Mouse (Mus musculus): ENCODE results near the gene Olfr750.

Olfr750 gene

GRCm38 (mm10) chr14:51088166-51088969, 14.1 kb upstream of the Olfr750 start:
- no peak for DNase-seq (ENCODE audit: low read depth, low spot score)

- DNase-seq (ENCODE audit: low read depth, low spot score), result no peak
Observed at GRCm38 (mm10) chr14:51087762-51088161, 13.5 kb upstream of the Olfr750 start.

DNA sequence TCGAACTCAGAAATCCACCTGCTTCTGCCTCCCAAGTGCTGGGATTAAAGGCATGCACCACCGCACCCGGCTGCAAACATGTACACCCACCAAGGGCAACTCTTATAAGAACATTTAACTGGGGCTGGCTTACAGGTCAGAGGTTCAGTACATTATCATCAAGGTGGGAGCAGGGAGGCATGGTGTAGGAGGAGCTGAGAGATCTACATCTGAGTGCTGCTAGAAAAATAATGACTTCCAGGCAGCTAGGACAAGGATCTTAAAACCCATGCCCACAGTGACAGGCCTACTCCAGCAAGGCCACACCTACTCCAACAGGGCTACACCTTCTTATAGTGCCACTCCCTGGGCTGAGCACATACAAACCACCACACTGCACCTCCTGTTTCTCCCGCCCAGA, 11.7 kb upstream of the Olfr750 start:
- DNase-seq (ENCODE audit: low read depth, low spot score), result no peak

DNA sequence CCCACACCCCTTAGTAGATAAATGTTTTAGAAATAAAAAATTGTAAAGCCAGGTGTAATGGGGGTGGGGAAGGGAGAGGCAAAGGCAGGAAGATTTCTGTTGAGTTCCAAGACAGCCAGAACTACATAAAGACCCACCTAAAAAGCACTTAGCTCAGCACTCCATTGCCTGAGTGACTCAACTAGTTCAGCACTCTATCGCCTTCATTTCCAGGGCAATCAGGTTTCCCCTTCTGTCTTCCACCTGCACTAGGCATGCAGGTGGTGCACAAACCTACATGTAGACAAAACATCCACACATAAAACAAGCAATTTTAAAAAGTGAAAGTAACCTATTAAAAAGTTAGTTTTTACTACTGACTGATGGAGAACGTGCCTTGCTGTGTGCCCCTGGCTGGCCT, 10.9 kb upstream of the Olfr750 start:
- no peak for DNase-seq (ENCODE audit: low read depth, low spot score)

GRCm38 (mm10) chr14:51083805-51084204, 9.6 kb upstream of the Olfr750 start:
- no peak for DNase-seq (ENCODE audit: low read depth, low spot score)

GRCm38 (mm10) chr14:51082599-51083581, 8.7 kb upstream of the Olfr750 start:
- DNase-seq (ENCODE audit: low read depth, low spot score), result no peak

GRCm38 (mm10) chr14:51081035-51081434, 6.8 kb upstream of the Olfr750 start:
- no peak for DNase-seq (ENCODE audit: low read depth, low spot score)

- no peak for DNase-seq (ENCODE audit: low read depth, low spot score)
Observed at GRCm38 (mm10) chr14:51079180-51079579, 4.9 kb upstream of the Olfr750 start.

GRCm38 (mm10) chr14:51069617-51070016, 4.6 kb downstream of the Olfr750 start:
- no peak for DNase-seq (ENCODE audit: low read depth, low spot score)

DNA sequence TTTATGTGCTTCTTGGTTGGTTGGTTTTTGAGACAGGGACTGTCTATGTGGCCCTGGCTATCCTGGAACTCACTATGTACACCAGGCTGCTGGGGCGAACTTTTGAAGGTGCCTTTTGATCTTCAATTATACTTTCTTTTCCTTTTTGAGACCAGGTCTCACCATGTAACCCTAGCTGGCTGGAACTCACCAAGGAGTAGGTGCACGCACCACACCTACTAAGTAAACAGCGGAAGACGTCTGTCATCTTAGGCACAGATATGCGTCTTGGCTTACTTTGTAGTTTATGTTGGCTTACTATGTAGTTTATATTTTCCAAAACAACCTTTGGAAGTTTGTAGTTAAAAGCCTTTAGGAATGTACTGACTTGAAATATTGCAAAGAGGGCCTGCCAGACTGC, 5.3 kb downstream of the Olfr750 start:
- no peak for DNase-seq (ENCODE audit: low read depth, low spot score)

DNA sequence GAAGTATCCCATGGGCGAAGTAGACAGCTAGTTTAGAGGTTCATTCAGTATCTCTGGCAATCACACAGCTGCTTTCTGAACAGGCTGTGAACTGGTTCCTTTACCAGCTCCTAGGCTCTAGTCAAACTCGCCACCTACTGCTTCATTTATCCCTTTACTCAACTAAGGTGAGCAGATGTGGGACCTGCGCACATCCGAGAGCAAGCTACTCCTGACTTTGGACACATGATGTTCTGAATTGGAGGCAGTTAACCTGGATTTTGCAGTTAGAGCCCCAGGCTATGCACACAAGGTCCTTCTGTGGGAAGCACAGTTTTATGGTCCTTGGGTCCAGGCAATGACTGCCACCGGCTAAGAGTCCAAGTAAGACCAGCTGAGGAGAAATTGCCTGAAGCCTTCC, 13.5 kb downstream of the Olfr750 start:
- no peak for DNase-seq (ENCODE audit: low read depth, low spot score)

- DNase-seq (ENCODE audit: low read depth, low spot score), result no peak
Observed at GRCm38 (mm10) chr14:51057401-51057831, 16.8 kb downstream of the Olfr750 start, which contains the start of gene Rnase12. Gene Rnase12 (minus strand): TSS chr14:51057661.

DNA sequence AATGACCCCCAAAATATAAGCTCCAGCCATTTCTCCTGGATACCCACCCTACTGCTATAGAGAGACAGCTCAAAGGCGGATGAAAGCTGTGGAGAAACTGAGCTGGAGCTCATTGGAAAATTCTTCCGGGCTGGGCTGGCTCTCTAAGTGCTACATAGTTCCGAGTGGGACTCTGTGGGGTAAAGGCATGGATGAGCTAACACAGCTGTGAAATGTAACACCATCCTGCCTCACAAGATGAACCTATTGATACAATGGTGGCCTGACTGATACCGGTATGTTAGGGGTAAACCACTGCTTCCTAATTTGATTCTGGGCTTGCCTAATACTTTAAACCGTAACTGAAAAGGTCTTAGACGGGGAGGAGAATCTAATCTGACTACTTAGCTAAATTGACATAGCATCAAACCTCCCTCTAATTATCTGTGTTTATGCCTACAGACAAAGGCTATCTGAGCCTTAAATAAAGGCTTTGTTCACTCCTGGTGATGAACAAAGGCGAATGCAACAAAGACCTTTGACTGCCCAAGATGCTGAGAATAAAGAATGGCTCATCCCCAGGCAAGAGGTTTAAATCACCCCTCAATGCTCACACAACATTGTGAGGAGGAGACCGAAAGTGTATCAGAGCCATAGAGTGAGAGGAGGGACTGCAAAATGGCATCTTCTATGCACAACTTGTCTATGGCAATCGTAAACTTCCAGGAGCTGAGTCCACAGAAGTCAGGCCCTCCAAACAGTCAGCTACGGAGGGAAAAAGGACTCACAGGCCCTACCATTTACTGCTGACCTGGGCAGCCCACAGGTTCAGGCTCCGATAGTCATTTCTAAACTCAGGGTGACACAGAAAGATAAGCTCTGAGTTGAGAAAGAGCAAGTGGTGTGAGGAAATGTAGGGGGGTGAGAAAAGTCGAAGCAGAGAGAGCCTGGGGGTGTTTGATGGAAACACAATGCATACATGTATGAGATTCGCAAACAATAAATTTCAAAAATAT, 19.7 kb downstream of the Olfr750 start:
- DNase-seq (ENCODE audit: low read depth, low spot score), result no peak

GRCm38 (mm10) chr14:51053176-51053575, 21.1 kb downstream of the Olfr750 start:
- no peak for DNase-seq (ENCODE audit: low read depth, low spot score)

DNA sequence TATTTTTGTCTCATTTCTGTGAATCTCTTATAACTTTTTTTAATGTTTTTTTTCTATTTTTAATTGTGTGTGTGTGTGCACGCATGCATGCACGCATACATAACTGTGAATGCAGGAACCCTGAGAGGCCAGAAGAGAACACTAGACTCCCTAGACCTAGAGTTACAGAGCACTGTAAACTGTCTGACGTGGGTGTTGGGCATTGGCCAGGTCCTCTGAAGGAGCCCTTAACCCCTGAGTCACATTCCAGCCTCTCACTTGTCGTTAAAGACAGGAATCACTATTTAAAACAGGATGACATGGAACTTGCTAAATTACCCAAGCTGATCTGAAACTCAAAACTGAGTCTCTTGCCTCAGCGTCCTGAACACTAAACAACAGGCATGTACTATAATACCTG, 22.3 kb downstream of the Olfr750 start:
- no peak for DNase-seq (ENCODE audit: low read depth, low spot score)

DNA sequence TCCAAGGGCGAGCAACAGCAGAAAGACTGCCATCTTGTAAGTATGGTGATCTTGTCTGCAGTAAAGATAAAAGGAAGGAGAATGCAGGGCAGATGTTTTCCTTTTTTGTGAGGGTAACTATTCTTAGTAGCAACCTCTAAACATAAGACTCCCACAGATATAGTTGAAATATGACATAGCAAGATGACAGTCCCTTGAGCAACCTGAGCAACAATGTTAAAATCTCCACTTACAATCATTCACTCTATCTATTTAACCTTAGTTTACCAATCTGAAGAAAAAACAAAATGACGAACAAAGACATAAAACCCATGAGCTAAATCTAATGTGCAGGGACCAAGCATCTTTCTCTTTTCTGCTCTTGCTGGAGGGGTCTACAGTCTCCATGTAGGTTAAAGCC, 24.2 kb downstream of the Olfr750 start, which contains the start of gene Rnase11:
Gene Rnase11 (minus strand): TSS at position 101 of the 400 bp plus-strand sequence.
- DNase-seq (ENCODE audit: low read depth, low spot score), result no peak

DNA sequence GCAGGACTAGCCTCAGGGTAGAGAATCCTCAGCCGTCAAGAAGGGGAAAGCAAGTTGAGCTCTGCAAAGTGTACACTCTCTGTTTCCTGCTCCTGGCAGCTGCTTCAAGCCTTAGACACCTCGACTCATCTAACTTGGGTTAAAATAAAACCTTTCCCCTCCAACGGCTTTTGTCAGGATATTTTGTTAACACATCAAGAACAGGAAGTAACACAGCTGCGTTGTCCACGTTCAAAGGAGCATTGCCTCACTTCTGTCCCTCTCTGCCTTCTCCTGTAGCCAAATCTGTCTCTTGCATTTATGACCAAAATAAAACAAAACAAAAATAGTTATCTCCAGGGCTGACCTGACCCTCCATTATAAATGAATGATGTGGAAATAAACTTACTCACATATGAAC, 26.4 kb downstream of the Olfr750 start:
- no peak for DNase-seq (ENCODE audit: low read depth, low spot score)

- no peak for DNase-seq (ENCODE audit: low read depth, low spot score)
Observed at GRCm38 (mm10) chr14:51041769-51042168, 32.5 kb downstream of the Olfr750 start, which contains the start of gene Rnase9. Gene Rnase9 (minus strand): TSS chr14:51041869.

- no peak for DNase-seq (ENCODE audit: low read depth, low spot score)
Observed at GRCm38 (mm10) chr14:51036214-51036613, 38.0 kb downstream of the Olfr750 start.

- DNase-seq (ENCODE audit: low read depth, low spot score), result no peak
Observed at GRCm38 (mm10) chr14:51035206-51035605, 39.0 kb downstream of the Olfr750 start.
